8 mouse cellular contexts compared by ENCODE assay signal in the genomic region with DNA sequence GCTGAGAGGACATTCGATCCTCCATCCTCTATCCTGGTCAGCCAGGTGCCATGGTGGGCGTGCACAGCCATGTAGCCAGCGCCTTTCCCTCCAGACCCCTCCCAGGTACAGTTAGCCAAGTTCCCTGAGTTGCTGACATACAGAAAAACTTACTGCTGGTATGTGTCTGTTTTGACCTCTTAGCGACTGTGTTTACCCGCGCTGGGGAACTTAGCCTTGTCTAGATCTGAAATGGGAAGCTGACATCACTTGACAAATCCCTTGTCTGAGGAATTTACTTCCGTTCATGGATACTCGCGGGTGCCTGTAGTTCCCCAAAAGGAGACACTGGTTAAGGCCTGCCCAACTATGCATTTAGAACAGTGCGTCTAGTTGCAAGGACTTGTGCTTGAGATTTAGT. TPM values are rescaled to one million over a fixed set of nuclear protein-coding genes. Genes with fewer than 3 reads are reported as not detected.
DNase-seq lines count a peak whose midpoint lies in the region; ATAC-seq and TF ChIP-seq lines count a peak whose summit lies in the region.

No protein-coding gene starts in this region.

- H3K9me3 ChIP-seq in embryonic facial prominence, embryonic 13.5 days = no peaks in the 10 kb centered on the region
- H3K9me3 ChIP-seq in limb, embryonic 13.5 days = no peaks in the 10 kb centered on the region
- no peaks in the 10 kb centered on the region for H3K9me3 ChIP-seq in midbrain, embryonic 14.5 days (ENCODE audit: control insufficient read depth, low read length)

- peak overlapping the region; percentile 96 for H3K9ac ChIP-seq in heart, adult 2 months (ENCODE audit: low read depth, low read length)
- peak overlapping the region; percentile 65 for H3K9ac ChIP-seq in embryonic facial prominence, embryonic 13.5 days
- H3K9ac ChIP-seq in limb, embryonic 13.5 days = peak overlapping the region; percentile 73
- no peak overlapping the region for H3K9ac ChIP-seq in midbrain, embryonic 14.5 days (replicated peaks; ENCODE audit: low read length)

- no peak for TF ChIP-seq POLR2A in heart, adult 2 months (IDR thresholded peaks at IDR 0.05; ENCODE audit: insufficient read depth, low read depth, low read length)

- intact Hi-C loops in heart, adult 2 months (cut with DNase I) = loop anchor here (2.0 kb wide), 1 partner anchor 16 kb away; no protein-coding TSS in a partner anchor

- DNase-seq in heart, adult 2 months = no peak
- DNase-seq in heart, postnatal 4 days = no peak
- DNase-seq in midbrain, embryonic 14.5 days = no peak
- DNase-seq in left cerebral cortex, adult 8-10 months (ENCODE audit: low spot score in 2 of 2) = no peak
- DNase-seq in urinary bladder, postnatal 4 days (ENCODE audit: low spot score in 2 of 2) = no peak

- no peak for TF ChIP-seq EP300 in heart, adult 2 months (IDR thresholded peaks at IDR 0.05; ENCODE audit: insufficient read depth, low read depth, low read length)

- no peak for ATAC-seq in embryonic facial prominence, embryonic 13.5 days (ENCODE audit: insufficient number of reproducible peaks, insufficient read depth, low FRiP score, low TSS enrichment, low read depth)
- no peak for ATAC-seq in limb, embryonic 13.5 days (ENCODE audit: low FRiP score, low read depth)
- no peak for ATAC-seq in midbrain, embryonic 14.5 days (ENCODE audit: low FRiP score, low TSS enrichment)
- ATAC-seq in activated CD4-positive, CD25-positive, alpha-beta regulatory T cell, adult 4 months = no peak

- H3K4me2 ChIP-seq in embryonic facial prominence, embryonic 13.5 days = peak overlapping the region; percentile 82
- peak overlapping the region; percentile 72 for H3K4me2 ChIP-seq in limb, embryonic 13.5 days (replicated peaks)
- H3K4me2 ChIP-seq in midbrain, embryonic 14.5 days (ENCODE audit: low read length) = peak overlapping the region; percentile 50

- H3K4me3 ChIP-seq in heart, adult 2 months = peak overlapping the region; percentile 65
- H3K4me3 ChIP-seq in embryonic facial prominence, embryonic 13.5 days = peak overlapping the region; percentile 50
- peak overlapping the region; percentile 52 for H3K4me3 ChIP-seq in limb, embryonic 13.5 days
- H3K4me3 ChIP-seq in midbrain, embryonic 14.5 days (replicated peaks; ENCODE audit: low read depth, low read length) = peak overlapping the region; percentile 28; the same call in 1 of the 2 replicates

- peak overlapping the region; percentile 98 for H3K27ac ChIP-seq in heart, adult 2 months
- no peak overlapping the region for H3K27ac ChIP-seq in embryonic facial prominence, embryonic 13.5 days
- peak overlapping the region; percentile 33; the same call in 1 of the 2 replicates for H3K27ac ChIP-seq in limb, embryonic 13.5 days
- H3K27ac ChIP-seq in midbrain, embryonic 14.5 days (replicated peaks; ENCODE audit: low read depth, low read length) = no peak overlapping the region

- TF ChIP-seq CTCF in heart, adult 2 months (IDR thresholded peaks at IDR 0.05) = no peak

- H3K36me3 ChIP-seq in heart, adult 2 months (ENCODE audit: control insufficient read depth, insufficient read depth, low read length) = no peaks in the 10 kb centered on the region; the same call in 1 of the 2 replicates
- H3K36me3 ChIP-seq in embryonic facial prominence, embryonic 13.5 days = no peaks in the 10 kb centered on the region
- no peaks in the 10 kb centered on the region for H3K36me3 ChIP-seq in limb, embryonic 13.5 days
- no peaks in the 10 kb centered on the region for H3K36me3 ChIP-seq in midbrain, embryonic 14.5 days (ENCODE audit: control insufficient read depth, insufficient read depth, low read length)

- H3K4me1 ChIP-seq in heart, adult 2 months (ENCODE audit: control insufficient read depth, insufficient read depth, low read length) = peaks cover 11% of the 10 kb centered on the region
- H3K4me1 ChIP-seq in embryonic facial prominence, embryonic 13.5 days = peaks cover 49% of the 10 kb centered on the region
- peaks cover 52% of the 10 kb centered on the region for H3K4me1 ChIP-seq in limb, embryonic 13.5 days
- H3K4me1 ChIP-seq in midbrain, embryonic 14.5 days (ENCODE audit: control insufficient read depth, insufficient read depth, low read length) = peaks cover 6% of the 10 kb centered on the region; the same call in 1 of the 2 replicates

- H3K27me3 ChIP-seq in heart, adult 2 months (ENCODE audit: control insufficient read depth, insufficient read depth, low read length) = no peaks in the 10 kb centered on the region
- peaks cover 67% of the 10 kb centered on the region for H3K27me3 ChIP-seq in embryonic facial prominence, embryonic 13.5 days
- peaks cover 70% of the 10 kb centered on the region for H3K27me3 ChIP-seq in limb, embryonic 13.5 days
- H3K27me3 ChIP-seq in midbrain, embryonic 14.5 days (ENCODE audit: control insufficient read depth, insufficient read depth, low read length) = peaks cover 62% of the 10 kb centered on the region

- 7% methylated on average over 10 of the region's 10 CpGs for WGBS in heart, adult 2 months
- 25% methylated on average over 10 of the region's 10 CpGs for WGBS in embryonic facial prominence, embryonic 13.5 days
- WGBS in limb, embryonic 13.5 days = 27% methylated on average over 10 of the region's 10 CpGs
- 30% methylated on average over 10 of the region's 10 CpGs for WGBS in midbrain, embryonic 14.5 days

- no peaks in the 10 kb centered on the region; the same call in 1 of the 2 replicates for H3K79me2 ChIP-seq in heart, adult 2 months (replicated peaks; ENCODE audit: control insufficient read depth, insufficient read depth, low read length)

RNA-seq across cellular contexts. Expression of a gene that starts 16.5 kb away (rescaled TPM):
- total RNA-seq in heart, adult 2 months (2021) = 10 to 100 TPM; 23.1 to 28.2 TPM
- polyA plus RNA-seq in heart, adult 2 months (2012; rRNA removed) = 23.7 and 29.5 TPM in 2 replicates
- total RNA-seq in heart, postnatal 4 days (2021) = 10 to 100 TPM; 47.1 to 50.9 TPM
- 8.6 and 9.4 TPM in 2 replicates for polyA plus RNA-seq in embryonic facial prominence, embryonic 13.5 days (2015; fragmentation: Nextera tagmentation; extraction: Ambion mirVana)
- 15.7 and 15.9 TPM in 2 replicates for polyA plus RNA-seq in limb, embryonic 13.5 days (2015; fragmentation: Nextera tagmentation; extraction: Ambion mirVana)
- 5.2 and 5.3 TPM in 2 replicates for polyA plus RNA-seq in midbrain, embryonic 14.5 days (2014; fragmentation: Nextera tagmentation; extraction: Ambion mirVana)
- polyA plus RNA-seq in activated CD4-positive, CD25-positive, alpha-beta regulatory T cell, adult 4 months (2017; shearing (Covaris generic)) = not detected
- total RNA-seq in left cerebral cortex, adult 8-10 months (2022) = 1 to 10 TPM; 5.6 to 8.1 (median 7.0) TPM

RNA-seq across cellular contexts. Expression of a gene that starts 20.4 kb away (rescaled TPM):
- total RNA-seq in heart, adult 2 months (2021) = 1 to 10 TPM; 6.1 to 8.6 TPM
- polyA plus RNA-seq in heart, adult 2 months (2012; rRNA removed) = 8.8 and 10.8 TPM in 2 replicates
- total RNA-seq in heart, postnatal 4 days (2021) = 1 to 10 TPM; 4.3 to 4.8 TPM
- 2.8 and 3.2 TPM in 2 replicates for polyA plus RNA-seq in embryonic facial prominence, embryonic 13.5 days (2015; fragmentation: Nextera tagmentation; extraction: Ambion mirVana)
- 2.3 and 3.2 TPM in 2 replicates for polyA plus RNA-seq in limb, embryonic 13.5 days (2015; fragmentation: Nextera tagmentation; extraction: Ambion mirVana)
- 1.6 and 2.0 TPM in 2 replicates for polyA plus RNA-seq in midbrain, embryonic 14.5 days (2014; fragmentation: Nextera tagmentation; extraction: Ambion mirVana)
- polyA plus RNA-seq in activated CD4-positive, CD25-positive, alpha-beta regulatory T cell, adult 4 months (2017; shearing (Covaris generic)) = 10 to 100 TPM; 10.7 to 11.9 TPM
- total RNA-seq in left cerebral cortex, adult 8-10 months (2022) = 1 to 10 TPM; 6.3 to 7.7 (median 7.4) TPM

RNA-seq across cellular contexts. Expression of a gene that starts 23.7 kb away (rescaled TPM):
- total RNA-seq in heart, adult 2 months (2021) = 100 to 1,000 TPM in 1 of 2 experiments, 10 to 100 TPM in 1; 91.0 to 108 TPM
- 151 and 176 TPM in 2 replicates for polyA plus RNA-seq in heart, adult 2 months (2012; rRNA removed)
- total RNA-seq in heart, postnatal 4 days (2021) = 100 to 1,000 TPM; 107 TPM
- polyA plus RNA-seq in embryonic facial prominence, embryonic 13.5 days (2015; fragmentation: Nextera tagmentation; extraction: Ambion mirVana) = 48.8 and 52.0 TPM in 2 replicates
- 43.1 and 47.9 TPM in 2 replicates for polyA plus RNA-seq in limb, embryonic 13.5 days (2015; fragmentation: Nextera tagmentation; extraction: Ambion mirVana)
- polyA plus RNA-seq in midbrain, embryonic 14.5 days (2014; fragmentation: Nextera tagmentation; extraction: Ambion mirVana) = 152 and 160 TPM in 2 replicates
- 100 to 1,000 TPM in 1 of 2 experiments, 10 to 100 TPM in 1; 85.4 to 142 TPM for polyA plus RNA-seq in activated CD4-positive, CD25-positive, alpha-beta regulatory T cell, adult 4 months (2017; shearing (Covaris generic))
- 100 to 1,000 TPM; 414 to 460 (median 438) TPM for total RNA-seq in left cerebral cortex, adult 8-10 months (2022)

RNA-seq across cellular contexts. Expression of a gene that starts 28.1 kb away (rescaled TPM):
- 10 to 100 TPM; 56.8 to 59.7 TPM for total RNA-seq in heart, adult 2 months (2021)
- polyA plus RNA-seq in heart, adult 2 months (2012; rRNA removed) = 42.1 and 55.5 TPM in 2 replicates
- 10 to 100 TPM; 52.5 to 55.3 TPM for total RNA-seq in heart, postnatal 4 days (2021)
- polyA plus RNA-seq in embryonic facial prominence, embryonic 13.5 days (2015; fragmentation: Nextera tagmentation; extraction: Ambion mirVana) = 75.2 and 80.0 TPM in 2 replicates
- 86.0 and 86.3 TPM in 2 replicates for polyA plus RNA-seq in limb, embryonic 13.5 days (2015; fragmentation: Nextera tagmentation; extraction: Ambion mirVana)
- 72.5 and 81.4 TPM in 2 replicates for polyA plus RNA-seq in midbrain, embryonic 14.5 days (2014; fragmentation: Nextera tagmentation; extraction: Ambion mirVana)
- 10 to 100 TPM; 17.9 to 25.8 TPM for polyA plus RNA-seq in activated CD4-positive, CD25-positive, alpha-beta regulatory T cell, adult 4 months (2017; shearing (Covaris generic))
- 10 to 100 TPM; 43.3 to 64.9 (median 56.2) TPM for total RNA-seq in left cerebral cortex, adult 8-10 months (2022)

RNA-seq across cellular contexts. Expression of a gene that starts 32.8 kb away (rescaled TPM):
- total RNA-seq in heart, adult 2 months (2021) = 1 to 10 TPM in 1 of 2 experiments, under 1 TPM in 1; 0.55 to 1.5 TPM
- 1.1 and 1.7 TPM in 2 replicates for polyA plus RNA-seq in heart, adult 2 months (2012; rRNA removed)
- under 1 TPM; 0.88 to 0.95 TPM for total RNA-seq in heart, postnatal 4 days (2021)
- polyA plus RNA-seq in embryonic facial prominence, embryonic 13.5 days (2015; fragmentation: Nextera tagmentation; extraction: Ambion mirVana) = 2.7 and 2.9 TPM in 2 replicates
- 2.1 and 2.4 TPM in 2 replicates for polyA plus RNA-seq in limb, embryonic 13.5 days (2015; fragmentation: Nextera tagmentation; extraction: Ambion mirVana)
- polyA plus RNA-seq in midbrain, embryonic 14.5 days (2014; fragmentation: Nextera tagmentation; extraction: Ambion mirVana) = 1.1 and 1.5 TPM in 2 replicates
- polyA plus RNA-seq in activated CD4-positive, CD25-positive, alpha-beta regulatory T cell, adult 4 months (2017; shearing (Covaris generic)) = 100 to 1,000 TPM in 1 of 2 experiments, 10 to 100 TPM in 1; 68.6 to 116 TPM
- 1 to 10 TPM; 1.2 to 4.1 (median 1.7) TPM for total RNA-seq in left cerebral cortex, adult 8-10 months (2022)

Comparison
In these comparisons a context has a peak if more than half of its experiments do, and no peak if none do; other contexts are left out.
1. H3K27ac ChIP-seq: peak in heart, adult 2 months (single experiment) and limb, embryonic 13.5 days (single experiment); none in embryonic facial prominence, embryonic 13.5 days (single experiment) and midbrain, embryonic 14.5 days (single experiment).
2. Peak in every context shown above with its lines, with median percentiles within 50 percentile points of each other: H3K4me3 ChIP-seq and H3K4me2 ChIP-seq.